11 mouse cellular contexts compared by ENCODE assay signal in the genomic region with DNA sequence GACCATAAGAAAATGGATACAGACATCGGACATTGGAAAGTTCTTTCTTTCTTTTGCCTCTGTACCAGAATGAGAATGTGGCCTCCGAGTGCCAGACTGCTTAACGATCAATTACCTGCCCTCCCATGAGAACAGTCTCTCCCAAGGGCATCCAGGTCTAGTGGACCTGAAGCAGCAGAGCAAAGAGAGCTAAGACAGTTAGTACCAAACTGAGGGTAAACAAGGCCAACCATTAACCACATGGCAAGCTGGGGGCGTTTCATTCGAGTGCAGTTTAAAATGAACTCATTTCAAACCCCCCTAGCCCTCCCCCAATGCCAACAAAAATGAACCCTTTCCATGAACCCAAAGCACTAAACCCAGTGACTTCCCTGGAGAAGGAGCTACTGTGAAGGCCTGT.
"Had no signal": no experiment of that assay in that cellular context is flagged by ENCODE, and none has a peak within 500 bp of the region (broad histone marks: within the 10 kb centered on the region; RNA-seq: fewer than 3 reads in every experiment).

No protein-coding gene starts in this region.

- H3K9me3 ChIP-seq: intestine, embryonic 15.5 days; limb, embryonic 10.5 days; midbrain, embryonic 13.5 days had no signal

- H3K4me1 ChIP-seq: intestine, embryonic 15.5 days; limb, embryonic 10.5 days; midbrain, embryonic 13.5 days had no signal

- DNase-seq: lung, adult 2 months; lung, postnatal 36 days; thymus, adult 18-20 months; thymus, postnatal 25 days had no signal

- ATAC-seq: intestine, embryonic 15.5 days; lung, postnatal 0 days; midbrain, embryonic 13.5 days had no signal

- H3K4me2 ChIP-seq: hindbrain, embryonic 14.5 days; intestine, embryonic 15.5 days; midbrain, embryonic 13.5 days had no signal

- H3K9ac ChIP-seq: hindbrain, embryonic 14.5 days; intestine, embryonic 15.5 days; liver, embryonic 14.5 days; midbrain, embryonic 13.5 days had no signal

- H3K27ac ChIP-seq: hindbrain, embryonic 14.5 days; intestine, embryonic 15.5 days; layer of hippocampus, adult 2 months; limb, embryonic 10.5 days; liver, embryonic 14.5 days; midbrain, embryonic 13.5 days had no signal

- H3K27me3 ChIP-seq: intestine, embryonic 15.5 days; midbrain, embryonic 13.5 days had no signal

- H3K4me3 ChIP-seq: intestine, embryonic 15.5 days; layer of hippocampus, adult 2 months; limb, embryonic 10.5 days; midbrain, embryonic 13.5 days had no signal

- H3K36me3 ChIP-seq: intestine, embryonic 15.5 days; limb, embryonic 10.5 days; midbrain, embryonic 13.5 days had no signal
